Mouse (Mus musculus) splenic B cell, adult 2 months (primary cell): ENCODE results near the gene A930018P22Rik.

Experiments
- DNase-seq: peaks from one replicate; pipeline ENCODE4 v3.0.0-alpha.2; 2011; ENCODE audit warnings: low read depth, low spot score
- H3K27me3 ChIP-seq: 2 replicates; pipeline ENCODE4 v1.6.1; 2012; ENCODE audit warnings: mild to moderate bottlenecking, low read length, moderate library complexity, mixed read lengths; ENCODE audit not compliant: control insufficient read depth, poor library complexity, insufficient read depth, severe bottlenecking
- H3K36me3 ChIP-seq: 2 replicates; pipeline ENCODE4 v1.6.1; 2012; ENCODE audit warnings: mild to moderate bottlenecking, low read length, moderate library complexity, mixed read lengths; ENCODE audit not compliant: control insufficient read depth, poor library complexity, insufficient read depth, severe bottlenecking

A930018P22Rik gene

DNA sequence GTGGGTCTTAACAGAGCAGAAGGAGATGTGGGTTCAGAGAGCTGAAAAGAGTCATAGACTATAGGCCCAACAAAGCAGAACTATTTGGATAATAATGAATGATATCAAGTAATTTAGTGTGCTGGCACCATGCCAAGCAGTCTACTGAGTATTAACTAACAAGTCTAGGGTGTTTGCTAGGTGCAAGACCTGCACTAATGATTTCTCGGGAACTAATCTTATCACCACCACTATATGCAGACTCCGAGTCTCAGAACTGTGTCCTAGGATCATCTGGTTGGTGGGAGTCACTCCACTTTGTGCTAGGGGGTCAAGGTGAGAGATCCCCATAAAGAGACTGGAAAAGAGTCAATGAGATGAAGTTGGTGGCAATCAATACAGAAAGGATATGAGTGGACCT lies 43.1 kb downstream of the A930018P22Rik start:
- Histone ChIP-seq H3K36me3 (no peaks in the 10 kb centered on the region), H3K27me3 (no peaks in the 10 kb centered on the region; the same call in 1 of the 2 replicates)
- no peak for DNase-seq

DNA sequence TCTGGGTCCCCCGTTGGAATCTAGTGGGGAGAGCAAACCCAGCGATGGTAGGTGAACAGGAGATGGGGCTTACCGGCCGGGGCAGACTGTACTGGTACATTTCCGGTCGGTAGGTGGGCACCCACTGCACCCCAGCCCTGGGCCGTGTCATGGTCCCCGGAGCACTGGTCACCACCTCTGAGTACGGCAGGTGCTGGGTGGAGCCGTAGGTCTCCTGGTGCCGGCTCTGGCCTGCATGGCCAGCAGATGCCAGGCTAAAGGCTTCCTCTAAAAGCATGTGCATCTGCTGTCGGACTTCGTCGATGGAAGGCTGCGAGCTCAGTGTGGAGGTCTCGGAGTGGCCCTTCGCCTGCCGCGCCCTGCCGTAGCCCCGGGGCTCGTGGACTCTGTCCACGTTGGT lies 45.2 kb downstream of the A930018P22Rik start:
- Histone ChIP-seq H3K27me3 (no peaks in the 10 kb centered on the region; the same call in 1 of the 2 replicates), H3K36me3 (no peaks in the 10 kb centered on the region)
- DNase-seq: no peak

DNA sequence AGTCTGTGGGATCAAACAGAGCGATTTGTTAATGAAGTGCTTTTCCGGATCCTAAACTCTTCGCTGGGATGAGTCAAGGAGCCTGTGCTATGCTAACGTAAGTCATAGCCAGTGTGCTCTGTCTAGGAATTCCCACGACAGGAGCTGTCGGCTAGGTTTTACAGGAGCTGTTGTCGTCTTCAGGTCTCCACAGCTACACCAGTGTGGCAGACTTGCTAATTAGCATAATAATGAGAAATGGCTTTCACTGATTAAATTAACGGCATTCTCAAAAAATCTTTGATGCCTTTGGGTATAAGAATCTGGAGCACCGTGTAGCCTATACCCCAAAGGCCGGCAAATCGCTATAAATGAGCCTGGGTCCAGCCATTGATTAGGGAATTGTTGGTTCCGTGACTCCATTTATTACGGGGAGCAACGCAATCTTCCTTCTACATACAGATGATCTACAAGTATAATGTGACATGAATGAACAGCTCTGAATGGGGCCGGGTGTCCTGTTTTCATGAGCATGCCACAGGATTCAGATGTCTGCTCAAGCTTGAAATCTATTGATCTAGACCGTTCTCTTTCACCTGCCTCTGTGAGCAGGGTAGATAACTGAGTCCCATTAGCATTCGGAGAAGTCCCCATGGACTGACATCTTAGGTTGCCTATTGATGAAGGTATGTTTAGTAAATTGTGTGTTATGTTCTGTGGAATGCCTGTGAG lies 45.8 kb downstream of the A930018P22Rik start:
- no peaks in the 10 kb centered on the region; the same call in 1 of the 2 replicates for H3K27me3 ChIP-seq
- no peak for DNase-seq
- H3K36me3 ChIP-seq: no peaks in the 10 kb centered on the region

DNA sequence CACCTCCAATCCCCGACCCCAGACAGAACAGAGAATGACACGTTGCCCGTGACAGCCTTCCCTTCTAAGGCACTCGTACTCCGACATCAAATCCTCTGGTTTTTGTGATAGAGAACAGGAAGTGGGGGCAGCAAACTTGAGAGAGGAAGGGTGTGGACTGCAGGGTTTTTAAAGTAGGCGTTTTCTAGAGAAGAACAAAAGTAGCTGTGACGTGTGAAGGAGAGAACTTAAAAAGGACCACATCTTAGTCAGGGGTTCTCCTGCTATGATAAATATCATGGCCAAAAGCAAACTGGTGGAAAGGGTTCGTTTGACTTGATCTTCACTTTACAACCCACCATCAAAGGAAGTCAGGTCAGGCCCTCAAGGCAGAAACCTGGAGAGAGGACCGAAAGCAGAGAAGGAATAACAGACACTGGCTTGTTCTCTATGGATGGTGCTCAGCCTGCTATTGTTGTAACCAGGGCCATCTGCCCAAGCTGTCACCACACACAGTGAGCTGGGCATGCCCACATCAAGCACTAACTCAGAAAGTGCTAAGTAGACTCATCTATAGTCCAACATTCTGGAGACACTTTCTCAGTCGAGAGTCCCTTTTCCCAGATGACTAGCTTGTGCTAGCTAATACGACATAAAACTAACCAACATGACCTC lies 50.3 kb downstream of the A930018P22Rik start:
- no peaks in the 10 kb centered on the region for H3K36me3 ChIP-seq
- H3K27me3 ChIP-seq: no peaks in the 10 kb centered on the region
- no peak for DNase-seq

DNA sequence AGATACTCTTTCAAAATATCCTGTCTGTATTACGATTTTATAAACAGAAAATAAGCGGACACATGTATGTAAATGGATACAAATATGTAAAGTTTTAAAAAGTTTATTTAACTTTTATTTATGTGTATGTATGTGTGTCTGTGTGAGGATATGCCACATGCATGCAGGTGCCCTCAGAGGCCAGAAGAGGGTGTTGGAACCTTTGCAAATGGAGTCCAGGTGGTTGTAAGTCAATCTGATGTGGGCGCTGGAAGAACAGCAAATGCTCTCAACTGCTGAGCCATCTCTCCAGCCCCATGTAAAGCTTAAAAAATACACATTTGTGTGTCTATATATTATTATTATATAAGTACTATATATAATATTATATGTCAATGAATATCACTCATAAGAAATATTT lies 50.9 kb downstream of the A930018P22Rik start:
- DNase-seq: no peak

More for the DNA sequence above, 50.9 kb downstream of the A930018P22Rik start:
- H3K36me3 ChIP-seq: no peaks in the 10 kb centered on the region
- H3K27me3 ChIP-seq: no peaks in the 10 kb centered on the region
